In the genomic region with DNA sequence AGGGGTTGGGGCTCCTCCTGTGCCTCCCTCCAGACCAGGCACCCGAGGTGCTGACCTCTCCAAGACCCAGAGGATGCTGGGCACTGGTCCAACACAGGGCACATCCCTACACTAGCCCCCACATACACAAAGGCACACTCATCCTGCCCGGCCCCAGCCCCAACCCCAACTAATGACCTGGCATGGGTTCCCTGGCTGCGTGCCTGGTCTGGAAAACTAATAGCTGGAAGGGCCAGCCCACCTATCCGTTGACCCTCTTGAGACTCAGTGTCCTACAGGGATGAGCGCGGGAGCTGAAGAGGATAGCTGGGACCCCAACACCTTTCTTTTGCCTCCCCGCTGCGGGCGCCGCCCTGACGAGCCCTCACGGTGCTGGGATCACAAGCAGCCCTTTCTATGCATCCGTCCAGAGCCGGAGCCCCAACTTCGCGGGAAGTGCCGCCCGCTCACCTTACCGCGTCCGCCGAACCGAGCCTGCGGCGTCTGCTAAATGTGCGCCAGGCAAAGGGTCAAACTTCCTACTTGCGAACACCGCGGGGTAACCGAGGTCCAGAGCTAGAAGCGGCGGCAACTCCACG, we compare ENCODE assay signal across 9 mouse cellular contexts. TPM values are rescaled to one million over a fixed set of nuclear protein-coding genes. Genes with fewer than 3 reads are reported as not detected.
DNase-seq lines count a peak whose midpoint lies in the region; ATAC-seq lines count a peak whose summit lies in the region.
"Had no signal": no experiment of that assay in that cellular context is flagged by ENCODE, and none has a peak within 500 bp of the region (broad histone marks: within the 10 kb centered on the region; RNA-seq: fewer than 3 reads in every experiment).

No protein-coding gene starts in this region.

- ATAC-seq in heart, embryonic 13.5 days (ENCODE audit: extremely low read depth, insufficient number of reproducible peaks, low FRiP score, low TSS enrichment): no peak; the same call in 1 of the 2 replicates
- no peak for ATAC-seq in forebrain, embryonic 13.5 days
- ATAC-seq in limb, embryonic 15.5 days (ENCODE audit: insufficient number of reproducible peaks, low FRiP score, low TSS enrichment, low read depth): peak; percentile 16; the same call in 1 of the 2 replicates

- WGBS in heart, embryonic 13.5 days: under 1% methylated on average over 33 of the region's 33 CpGs
- WGBS in forebrain, embryonic 13.5 days: under 1% methylated on average over 33 of the region's 33 CpGs
- WGBS in limb, embryonic 15.5 days: under 1% methylated on average over 33 of the region's 33 CpGs

- peak overlapping the region; percentile 81 for H3K4me2 ChIP-seq in heart, embryonic 13.5 days
- peak overlapping the region; percentile 57 for H3K4me2 ChIP-seq in forebrain, embryonic 13.5 days
- H3K4me2 ChIP-seq in limb, embryonic 15.5 days: peak overlapping the region; percentile 81

- no peaks in the 10 kb centered on the region for H3K36me3 ChIP-seq in heart, embryonic 13.5 days
- H3K36me3 ChIP-seq in forebrain, embryonic 13.5 days (ENCODE audit: poor library complexity, severe bottlenecking): no peaks in the 10 kb centered on the region
- H3K36me3 ChIP-seq in limb, embryonic 15.5 days: no peaks in the 10 kb centered on the region

- peaks cover 19% of the 10 kb centered on the region for H3K4me1 ChIP-seq in heart, embryonic 13.5 days
- H3K4me1 ChIP-seq in forebrain, embryonic 13.5 days: peaks cover 11% of the 10 kb centered on the region
- H3K4me1 ChIP-seq in limb, embryonic 15.5 days: peaks cover 16% of the 10 kb centered on the region

- no peak overlapping the region for H3K27ac ChIP-seq in heart, embryonic 13.5 days (replicated peaks)
- no peak overlapping the region for H3K27ac ChIP-seq in forebrain, embryonic 13.5 days
- no peak overlapping the region for H3K27ac ChIP-seq in limb, embryonic 15.5 days

- DNase-seq in heart, postnatal 14 days: no peak
- DNase-seq in Muller cell, postnatal 12 days (ENCODE audit: inconsistent ontology term): peak; percentile 50
- DNase-seq in spleen, adult 18-20 months: no peak
- no peak for DNase-seq in thymus, postnatal 36 days
- DNase-seq in left cerebral cortex, adult 11 months (ENCODE audit: low spot score): no peak

- peaks cover 49% of the 10 kb centered on the region for H3K27me3 ChIP-seq in heart, embryonic 13.5 days (replicated peaks)
- H3K27me3 ChIP-seq in forebrain, embryonic 13.5 days: peaks cover 47% of the 10 kb centered on the region
- H3K27me3 ChIP-seq in limb, embryonic 15.5 days: peaks cover 46% of the 10 kb centered on the region

- peak overlapping the region; percentile 77 for H3K9ac ChIP-seq in heart, embryonic 13.5 days
- H3K9ac ChIP-seq in forebrain, embryonic 13.5 days: no peak overlapping the region
- H3K9ac ChIP-seq in limb, embryonic 15.5 days: 0 out of 2 replicates have a peak overlapping the region, but pooled peaks have one; percentile 2

- peak overlapping the region; percentile 54 for H3K4me3 ChIP-seq in heart, embryonic 13.5 days
- peak overlapping the region; percentile 32 for H3K4me3 ChIP-seq in forebrain, embryonic 13.5 days
- peak overlapping the region; percentile 43 for H3K4me3 ChIP-seq in limb, embryonic 15.5 days

- intact Hi-C loops in heart, postnatal 14 days (cut with DNase I): no loop called here

- no peaks in the 10 kb centered on the region for H3K9me3 ChIP-seq in heart, embryonic 13.5 days
- H3K9me3 ChIP-seq in forebrain, embryonic 13.5 days (replicated peaks): no peaks in the 10 kb centered on the region
- no peaks in the 10 kb centered on the region for H3K9me3 ChIP-seq in limb, embryonic 15.5 days

RNA-seq across cellular contexts. Expression of gene A930017K11Rik, which starts 1.1 kb away (rescaled TPM):
- 0.13 and 0.15 TPM in 2 replicates for polyA plus RNA-seq in heart, embryonic 13.5 days (2015; fragmentation: Nextera tagmentation; extraction: Ambion mirVana)
- total RNA-seq in heart, postnatal 14 days (2021): not detected
- not detected in 2 replicates for polyA plus RNA-seq in forebrain, embryonic 13.5 days (2015; fragmentation: Nextera tagmentation; extraction: Ambion mirVana)
- polyA plus RNA-seq in limb, embryonic 15.5 days (2015; fragmentation: Nextera tagmentation; extraction: Ambion mirVana): 0.06 and 0.14 TPM in 2 replicates
- polyA plus RNA-seq: large intestine, adult 2 months had no signal

RNA-seq across cellular contexts. Expression of gene Nhlrc4, which starts 6.6 kb away (rescaled TPM):
- 0.06 TPM in 1 of 2 replicates, not detected in the other for polyA plus RNA-seq in heart, embryonic 13.5 days (2015; fragmentation: Nextera tagmentation; extraction: Ambion mirVana)
- total RNA-seq in heart, postnatal 14 days (2021): under 1 TPM in 1 of 2 experiments, not detected in 1; 0.17 TPM
- not detected in 2 replicates for polyA plus RNA-seq in forebrain, embryonic 13.5 days (2015; fragmentation: Nextera tagmentation; extraction: Ambion mirVana)
- 0.42 TPM in 1 of 2 replicates, not detected in the other for polyA plus RNA-seq in limb, embryonic 15.5 days (2015; fragmentation: Nextera tagmentation; extraction: Ambion mirVana)
- polyA plus RNA-seq: large intestine, adult 2 months had no signal

RNA-seq across cellular contexts. Expression of gene Pigq, which starts 6.6 kb away (rescaled TPM):
- polyA plus RNA-seq in heart, embryonic 13.5 days (2015; fragmentation: Nextera tagmentation; extraction: Ambion mirVana): 60.4 and 62.1 TPM in 2 replicates
- total RNA-seq in heart, postnatal 14 days (2021): 10 to 100 TPM; 60.6 to 62.7 TPM
- polyA plus RNA-seq in forebrain, embryonic 13.5 days (2015; fragmentation: Nextera tagmentation; extraction: Ambion mirVana): 45.0 and 54.5 TPM in 2 replicates
- polyA plus RNA-seq in limb, embryonic 15.5 days (2015; fragmentation: Nextera tagmentation; extraction: Ambion mirVana): 45.7 and 47.8 TPM in 2 replicates

RNA-seq across cellular contexts. Expression of gene Rab40c, which starts 31.8 kb away (rescaled TPM):
- polyA plus RNA-seq in heart, embryonic 13.5 days (2015; fragmentation: Nextera tagmentation; extraction: Ambion mirVana): 16.1 and 16.4 TPM in 2 replicates
- 10 to 100 TPM; 14.4 to 20.0 TPM for total RNA-seq in heart, postnatal 14 days (2021)
- polyA plus RNA-seq in forebrain, embryonic 13.5 days (2015; fragmentation: Nextera tagmentation; extraction: Ambion mirVana): 39.5 and 45.9 TPM in 2 replicates
- 30.7 and 35.2 TPM in 2 replicates for polyA plus RNA-seq in limb, embryonic 15.5 days (2015; fragmentation: Nextera tagmentation; extraction: Ambion mirVana)

RNA-seq across cellular contexts. Expression of gene Capn15, which starts 34.3 kb away (rescaled TPM):
- 9.3 and 10.6 TPM in 2 replicates for polyA plus RNA-seq in heart, embryonic 13.5 days (2015; fragmentation: Nextera tagmentation; extraction: Ambion mirVana)
- 10 to 100 TPM; 11.4 to 13.1 TPM for total RNA-seq in heart, postnatal 14 days (2021)
- polyA plus RNA-seq in forebrain, embryonic 13.5 days (2015; fragmentation: Nextera tagmentation; extraction: Ambion mirVana): 16.6 and 17.1 TPM in 2 replicates
- 24.5 and 29.0 TPM in 2 replicates for polyA plus RNA-seq in limb, embryonic 15.5 days (2015; fragmentation: Nextera tagmentation; extraction: Ambion mirVana)
